Mouse (Mus musculus) hindbrain, postnatal 0 days (tissue): ENCODE measurements around the gene Nxph3. TPM values are rescaled to one million over a fixed set of nuclear protein-coding genes. Genes with fewer than 3 reads are reported as not detected.

Source experiments
- ATAC-seq: fragments of 200-750 bp; cut with Nextera tagmentation; 2 replicates; pipeline ENCODE4 v1.8.0; 2017; ENCODE audit warnings: mild to moderate bottlenecking, moderate TSS enrichment, moderate library complexity
- DNase-seq: peaks from one replicate; pipeline ENCODE4 v3.0.0-alpha.2; 2015; ENCODE audit warnings: low spot score
- H3K27ac ChIP-seq: fragments of 300-500 bp; sonication (generic); 2 replicates; pipeline ENCODE4 v1.5.1; 2014; ENCODE audit warnings: mild to moderate bottlenecking
- H3K27me3 ChIP-seq: fragments of 300-500 bp; sonication (generic); 2 replicates; pipeline ENCODE4 v1.6.1; 2014; ENCODE audit warnings: low read length, mixed read lengths; ENCODE audit not compliant: insufficient read depth
- H3K36me3 ChIP-seq: fragments of 300-500 bp; sonication (generic); 2 replicates; pipeline ENCODE4 v1.6.1; 2014; ENCODE audit warnings: low read length, mixed read lengths; ENCODE audit not compliant: insufficient read depth
- H3K4me1 ChIP-seq: fragments of 300-500 bp; sonication (generic); 2 replicates; pipeline ENCODE4 v1.6.1; 2014; ENCODE audit warnings: antibody characterized with exemption, low read length, mixed read lengths; ENCODE audit not compliant: insufficient read depth
- H3K4me2 ChIP-seq: fragments of 300-500 bp; sonication (generic); 2 replicates; pipeline ENCODE4 v1.6.1; 2014; ENCODE audit warnings: low read depth, mild to moderate bottlenecking, low read length, moderate library complexity, mixed read lengths
- H3K4me3 ChIP-seq: fragments of 300-500 bp; sonication (generic); 2 replicates; pipeline ENCODE4 v1.5.1; 2014; ENCODE audit warnings: low read length
- H3K9ac ChIP-seq: fragments of 300-500 bp; sonication (generic); replicated peaks from 2 replicates; pipeline ENCODE4 v1.6.1; 2014; ENCODE audit warnings: mild to moderate bottlenecking, low read length, moderate library complexity, mixed read lengths
- H3K9me3 ChIP-seq: fragments of 300-500 bp; sonication (generic); 2 replicates; pipeline ENCODE4 v1.6.1; 2016; ENCODE audit warnings: low read length, mixed read lengths
- CTCF ChIP-seq: IDR thresholded peaks from 2 replicates; pipeline ENCODE4 v1.5.1; 2016; ENCODE audit warnings: antibody characterized with exemption, control low read depth, low read depth
- WGBS: fragments of 180-500 bp; shearing (Covaris S2); extraction: QIAGEN DNeasy Blood & Tissue Kit; methylation state at CpG from one replicate; pipeline ENCODE4 v1.1.7; 2014; 5-methylcytosine and 5-hydroxymethylcytosine counted together
- polyA plus RNA-seq: library from polyadenylated mRNA; unstranded; fragments of >200 nt; fragmentation: Nextera tagmentation; extraction: Ambion mirVana; gene quantifications from 2 replicates; pipeline ENCODE4 v1.2.1, GENCODE M21; 2015
- total RNA-seq: library from RNA; depleted of rRNA; stranded (reverse); fragments of >200 nt; gene quantifications from 2 replicates; pipeline ENCODE4 v1.2.3, GENCODE M21; 2014

The Nxph3 gene
- total and polyA plus RNA-seq, 2 experiments from 2014 or later, result 3.7 to 21.4 TPM

- Histone ChIP-seq H3K27ac (peak overlapping the region; percentile 43; the same call in 1 of the 2 replicates), H3K27me3 (no peaks in the 10 kb centered on the region), H3K4me2 (no peak overlapping the region), H3K4me3 (no peak overlapping the region), H3K9ac (no peak overlapping the region), H3K36me3 (no peaks in the 10 kb centered on the region), H3K4me1 (no peaks in the 10 kb centered on the region), H3K9me3 (no peaks in the 10 kb centered on the region)
- TF ChIP-seq CTCF, result 0 out of 2 replicates have a peak, but pooled peaks have one; percentile 33
- 53% methylated on average over 3 of the region's 3 CpGs for WGBS
- DNase-seq (no peak), ATAC-seq (no peak)
These were observed 5.6 kb upstream of the Nxph3 start for GRCm38 (mm10) chr11:95519996-95520395.

GRCm38 (mm10) chr11:95519299-95519698 is 4.9 kb upstream of the Nxph3 start:
- DNase-seq (no peak), ATAC-seq (no peak)
- no peak overlapping the region for H3K4me3 ChIP-seq
- H3K36me3 ChIP-seq, result no peaks in the 10 kb centered on the region
- no peak overlapping the region for H3K4me2 ChIP-seq
- H3K27me3 ChIP-seq, result no peaks in the 10 kb centered on the region
- H3K4me1 ChIP-seq, result 0 out of 2 replicates have a peak, but pooled peaks cover 3% of the 10 kb centered on the region
- no peak for TF ChIP-seq CTCF
- no peaks in the 10 kb centered on the region for H3K9me3 ChIP-seq
- H3K9ac ChIP-seq, result no peak overlapping the region
- no peak overlapping the region for H3K27ac ChIP-seq
- WGBS, result 58% methylated on average over 10 of the region's 10 CpGs

DNA sequence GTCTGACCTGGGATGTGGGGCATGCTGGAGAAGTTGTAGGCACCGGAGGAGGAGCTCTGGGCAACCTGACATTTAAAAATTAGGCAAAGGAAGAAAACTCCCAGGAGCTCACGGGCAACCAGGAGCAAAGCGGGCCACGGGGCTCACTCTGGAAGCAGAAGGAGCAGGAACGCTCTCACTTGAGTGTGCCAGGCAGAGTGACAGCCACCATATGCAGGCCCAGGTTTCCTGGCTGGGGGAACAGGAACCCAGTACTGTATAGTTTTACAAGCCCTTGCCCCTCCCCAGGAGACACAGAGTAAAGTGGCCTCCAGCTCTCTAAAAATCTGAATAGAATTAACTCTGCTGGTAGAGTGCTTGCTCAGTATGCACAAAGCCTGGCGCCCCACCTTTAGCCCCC is 2.8 kb upstream of the Nxph3 start:
- 0 out of 2 replicates have a peak, but pooled peaks cover 3% of the 10 kb centered on the region for H3K4me1 ChIP-seq
- no peaks in the 10 kb centered on the region for H3K27me3 ChIP-seq
- no peaks in the 10 kb centered on the region for H3K9me3 ChIP-seq
- H3K27ac ChIP-seq, result no peak overlapping the region
- no peak overlapping the region for H3K4me3 ChIP-seq
- ATAC-seq (no peak), DNase-seq (no peak)
- no peak for TF ChIP-seq CTCF
- no peak overlapping the region for H3K9ac ChIP-seq
- 59% methylated on average over 6 of the region's 6 CpGs for WGBS
- H3K36me3 ChIP-seq, result no peaks in the 10 kb centered on the region
- H3K4me2 ChIP-seq, result no peak overlapping the region

GRCm38 (mm10) chr11:95516491-95516911 is 2.1 kb upstream of the Nxph3 start:
- no peaks in the 10 kb centered on the region for H3K36me3 ChIP-seq
- H3K9me3 ChIP-seq, result no peaks in the 10 kb centered on the region
- no peak overlapping the region for H3K4me2 ChIP-seq
- H3K4me3 ChIP-seq, result no peak overlapping the region
- no peak for DNase-seq
- H3K27ac ChIP-seq, result no peak overlapping the region
- TF ChIP-seq CTCF, result no peak
- 7% methylated on average over 5 of the region's 5 CpGs for WGBS
- no peak overlapping the region for H3K9ac ChIP-seq
- no peaks in the 10 kb centered on the region for H3K27me3 ChIP-seq
- H3K4me1 ChIP-seq, result 0 out of 2 replicates have a peak, but pooled peaks cover 3% of the 10 kb centered on the region
- no peak for ATAC-seq

- 39% methylated on average over 17 of the region's 17 CpGs for WGBS
- Histone ChIP-seq H3K4me1 (0 out of 2 replicates have a peak, but pooled peaks cover 3% of the 10 kb centered on the region), H3K9me3 (no peaks in the 10 kb centered on the region), H3K27ac (peak overlapping the region; percentile 9; the same call in 1 of the 2 replicates), H3K36me3 (no peaks in the 10 kb centered on the region), H3K4me3 (no peak overlapping the region), H3K27me3 (no peaks in the 10 kb centered on the region), H3K9ac (no peak overlapping the region), H3K4me2 (no peak overlapping the region)
- TF ChIP-seq CTCF, result no peak
- DNase-seq, result no peak
- no peak for ATAC-seq
These were observed 1.3 kb upstream of the Nxph3 start for GRCm38 (mm10) chr11:95515376-95516323.

DNA sequence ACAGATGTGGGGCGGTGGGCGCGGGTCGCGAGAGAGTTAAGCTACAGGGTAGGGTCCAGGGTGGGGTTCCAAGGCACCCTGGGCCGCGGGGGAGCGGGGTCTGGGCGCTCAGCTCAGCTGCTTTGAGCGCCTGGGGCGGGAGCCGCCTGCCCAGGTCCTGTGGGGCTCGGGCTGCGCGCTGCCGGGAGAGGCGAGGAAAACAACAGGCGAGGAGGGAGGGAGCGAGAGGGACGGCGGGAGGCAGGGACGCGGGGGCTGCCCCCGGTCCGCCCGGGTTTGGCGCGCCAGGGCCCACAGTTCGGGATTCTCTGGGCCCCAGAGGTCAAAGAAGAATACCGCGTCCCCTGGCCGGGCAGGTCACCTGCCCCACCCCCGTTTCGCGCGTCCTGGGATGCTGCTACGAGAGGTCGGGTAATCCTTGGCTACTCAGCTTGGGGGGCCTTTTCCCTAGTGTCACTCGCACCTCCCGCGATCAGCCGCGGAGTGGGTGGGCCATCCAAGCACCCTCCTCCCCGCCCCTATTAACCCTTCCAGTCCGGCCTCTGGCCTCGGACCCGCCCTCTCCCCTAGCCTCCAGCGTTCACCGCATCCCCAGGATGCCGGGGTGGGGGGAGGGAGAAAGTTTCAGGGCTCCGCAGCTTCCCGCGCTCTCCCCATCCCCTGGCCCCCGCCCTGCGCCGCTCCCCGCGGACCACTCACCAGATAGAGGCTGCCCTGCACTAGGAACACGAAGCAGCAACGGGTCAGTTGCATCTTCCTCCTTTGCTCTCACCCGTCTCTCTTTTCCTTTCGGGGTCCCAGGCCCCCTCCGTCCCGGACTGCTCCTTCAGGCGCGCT is 691 bp downstream of the Nxph3 start:
- no peak for DNase-seq

More for the DNA sequence above, 691 bp downstream of the Nxph3 start:
- under 1% methylated on average over 60 of the region's 66 CpGs for WGBS
- Histone ChIP-seq H3K27ac (0 out of 2 replicates have a peak overlapping the region, but pooled peaks have one; percentile 11), H3K4me1 (0 out of 2 replicates have a peak, but pooled peaks cover 3% of the 10 kb centered on the region), H3K4me3 (peak overlapping the region; percentile 63), H3K9me3 (no peaks in the 10 kb centered on the region), H3K36me3 (no peaks in the 10 kb centered on the region), H3K9ac (peak overlapping the region; percentile 63), H3K4me2 (peak overlapping the region; percentile 92), H3K27me3 (no peaks in the 10 kb centered on the region)
- TF ChIP-seq CTCF, result no peak
- ATAC-seq, result peak; percentile 55; the same call in 1 of the 2 replicates
